Mouse (Mus musculus): ENCODE data around the gene C2cd4d. TPM values are rescaled to one million over a fixed set of nuclear protein-coding genes. Genes with fewer than 3 reads are reported as not detected.

Gene C2cd4d
- polyA plus RNA-seq (2016; fragmentation: Nextera tagmentation; extraction: Ambion mirVana) = 0.17 and 0.21 TPM in 2 replicates

DNA sequence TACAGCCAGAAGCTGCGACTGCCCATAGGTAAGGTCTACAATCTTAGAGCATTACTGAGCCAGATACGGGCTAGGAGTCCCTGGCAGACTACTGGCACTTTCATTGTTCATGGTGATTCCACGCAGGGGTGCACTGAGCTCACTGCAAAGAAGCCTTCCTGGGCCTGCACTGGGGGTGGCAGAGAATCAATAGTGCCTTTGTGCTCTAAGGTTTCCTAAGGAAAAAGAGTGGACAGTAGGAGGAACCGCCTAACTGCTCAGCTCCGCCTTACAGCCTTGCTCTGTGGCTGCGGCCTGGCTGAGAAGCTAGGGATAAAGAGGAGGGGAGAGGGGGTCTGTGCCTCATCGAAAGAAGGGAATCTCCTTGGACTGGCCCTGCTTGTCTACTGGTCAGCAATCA is at the start of gene C2cd4d:
Gene C2cd4d (plus strand): TSS at position 301 of the 400 bp plus-strand sequence.
- WGBS (ENCODE audit: insufficient replicate concordance) = 55% methylated on average over 7 of the region's 7 CpGs
- H3K4me3 ChIP-seq = peak within 1 kb of the TSS; percentile 46; the same call in 1 of the 2 replicates
- H3K27me3 ChIP-seq (replicated peaks) = peaks cover 74% of the 10 kb centered on the region
- H3K4me2 ChIP-seq = peak within 1 kb of the TSS; percentile 67
- no peaks in the 10 kb centered on the region for H3K9me3 ChIP-seq (replicated peaks)
- H3K27ac ChIP-seq = no peak within 1 kb of the TSS
- no peaks in the 10 kb centered on the region for H3K36me3 ChIP-seq
- 0 out of 2 replicates have a peak within 1 kb of the TSS, but pooled peaks have one; percentile 37 for H3K9ac ChIP-seq
- ATAC-seq = no peak
- H3K4me1 ChIP-seq = 0 out of 2 replicates have a peak, but pooled peaks cover 6% of the 10 kb centered on the region

DNA sequence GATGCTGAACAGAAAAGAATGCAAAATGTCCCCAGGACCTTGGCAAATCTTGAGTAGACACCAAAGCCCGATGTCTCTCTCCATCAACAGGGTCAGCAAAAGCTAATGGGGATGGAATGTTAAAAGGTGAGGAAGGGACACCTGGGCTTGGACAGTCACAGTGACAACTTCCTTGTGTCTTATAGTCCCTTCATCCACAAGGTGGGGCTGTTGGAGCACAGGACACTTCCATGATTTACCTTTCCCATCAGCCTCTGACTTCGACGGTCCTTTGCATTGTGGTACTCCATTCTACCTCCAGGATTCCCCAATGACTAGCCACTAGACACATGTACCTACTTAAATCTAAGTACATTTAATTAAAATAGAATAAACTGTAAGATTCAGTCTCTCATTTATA is 33.6 kb upstream of the C2cd4d start:
- Histone ChIP-seq H3K4me3 (no peak overlapping the region), H3K27me3 (replicated peaks) (no peaks in the 10 kb centered on the region), H3K27ac (no peak overlapping the region), H3K9me3 (replicated peaks) (no peaks in the 10 kb centered on the region), H3K4me2 (no peak overlapping the region), H3K9ac (no peak overlapping the region), H3K36me3 (peaks cover 4% of the 10 kb centered on the region; the same call in 1 of the 2 replicates), H3K4me1 (no peaks in the 10 kb centered on the region)
- WGBS (ENCODE audit: insufficient replicate concordance) = 62% methylated on average over 3 of the region's 3 CpGs
- no peak for ATAC-seq

DNA sequence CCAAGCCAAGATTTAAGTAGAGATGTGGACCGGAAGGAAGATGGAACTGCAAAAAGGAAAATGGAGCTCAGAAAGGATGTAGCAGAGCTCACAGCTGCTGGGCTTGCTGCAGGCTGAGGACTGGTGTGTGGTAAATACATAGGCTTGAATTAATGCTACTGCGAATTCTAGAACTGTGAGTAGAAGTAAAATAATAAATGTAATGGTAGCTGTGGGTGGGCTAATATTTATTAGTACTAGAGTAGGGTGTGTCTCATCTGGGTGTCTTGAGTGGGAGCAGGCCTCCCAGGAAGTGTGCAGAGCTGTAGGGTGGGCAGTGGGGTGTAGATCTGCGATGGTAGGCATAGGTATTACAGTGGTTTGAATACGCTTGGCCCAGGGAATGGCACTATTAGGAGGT is 27.8 kb upstream of the C2cd4d start:
- 73% methylated on average over 4 of the region's 4 CpGs for WGBS (ENCODE audit: insufficient replicate concordance)
- Histone ChIP-seq H3K27ac (no peak overlapping the region), H3K4me3 (no peak overlapping the region), H3K4me1 (no peaks in the 10 kb centered on the region), H3K27me3 (replicated peaks) (no peaks in the 10 kb centered on the region), H3K9ac (no peak overlapping the region), H3K9me3 (replicated peaks) (no peaks in the 10 kb centered on the region), H3K36me3 (peaks cover 4% of the 10 kb centered on the region; the same call in 1 of the 2 replicates), H3K4me2 (no peak overlapping the region)
- no peak for ATAC-seq

DNA sequence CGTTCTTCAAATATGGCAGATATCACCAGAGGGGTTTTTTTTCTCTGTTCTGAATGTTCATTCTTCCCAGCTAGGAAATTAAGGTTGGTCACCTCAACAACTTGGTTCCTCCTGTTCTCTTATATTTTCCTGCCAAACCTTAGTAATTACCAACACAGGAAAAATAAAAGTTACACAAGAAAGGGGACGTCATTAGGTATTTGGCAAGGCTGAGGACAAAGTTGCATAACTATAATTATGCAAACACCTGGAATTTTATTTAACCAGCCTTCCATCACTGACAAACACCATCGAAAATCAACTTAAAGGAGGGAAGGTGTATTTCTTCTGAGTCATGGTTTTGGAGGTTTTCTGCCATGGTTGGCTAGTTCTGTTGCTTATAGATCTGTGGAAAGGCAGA is 23.7 kb upstream of the C2cd4d start:
- H3K4me3 ChIP-seq = no peak overlapping the region
- H3K9ac ChIP-seq = no peak overlapping the region
- no peak for ATAC-seq
- 63% methylated on average over 3 of the region's 3 CpGs for WGBS (ENCODE audit: insufficient replicate concordance)
- no peak overlapping the region for H3K4me2 ChIP-seq
- H3K4me1 ChIP-seq = no peaks in the 10 kb centered on the region
- H3K27me3 ChIP-seq (replicated peaks) = no peaks in the 10 kb centered on the region
- H3K27ac ChIP-seq = no peak overlapping the region
- no peaks in the 10 kb centered on the region for H3K36me3 ChIP-seq
- no peaks in the 10 kb centered on the region for H3K9me3 ChIP-seq (replicated peaks)

DNA sequence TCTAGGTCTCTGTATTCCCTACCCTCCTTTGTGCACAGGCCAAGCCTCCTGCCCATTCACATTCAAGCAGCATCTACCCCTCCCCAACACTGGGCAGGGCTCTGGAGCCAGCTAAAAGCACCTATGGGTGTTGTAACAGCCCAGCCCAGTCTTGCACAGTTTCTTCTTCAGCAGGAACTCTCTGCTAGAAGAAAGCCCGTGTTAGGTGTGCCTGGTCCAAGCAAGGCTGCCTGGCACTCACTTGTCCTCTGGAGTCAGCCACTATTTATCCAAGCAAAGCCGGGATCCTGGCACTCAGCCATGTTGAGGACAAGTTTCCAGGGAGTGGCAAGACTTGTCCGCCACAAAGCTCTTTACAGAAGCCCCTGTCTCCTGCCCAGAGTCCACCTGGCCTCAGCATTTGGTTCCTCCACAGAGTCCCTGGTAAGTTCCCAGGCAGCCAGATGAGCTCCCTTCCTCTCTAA is 20.2 kb upstream of the C2cd4d start, which contains the start of gene Them5:
Gene Them5 (plus strand): TSS at position 141 of the 464 bp plus-strand sequence.
- Histone ChIP-seq H3K4me2 (no peak within 1 kb of the TSS), H3K27me3 (replicated peaks) (no peaks in the 10 kb centered on the region; the same call in 1 of the 2 replicates), H3K4me3 (no peak within 1 kb of the TSS), H3K9ac (no peak within 1 kb of the TSS), H3K27ac (no peak within 1 kb of the TSS), H3K9me3 (replicated peaks) (no peaks in the 10 kb centered on the region), H3K36me3 (no peaks in the 10 kb centered on the region), H3K4me1 (no peaks in the 10 kb centered on the region)
- ATAC-seq = no peak
- WGBS (ENCODE audit: insufficient replicate concordance) = 36% methylated on average over 3 of the region's 3 CpGs

DNA sequence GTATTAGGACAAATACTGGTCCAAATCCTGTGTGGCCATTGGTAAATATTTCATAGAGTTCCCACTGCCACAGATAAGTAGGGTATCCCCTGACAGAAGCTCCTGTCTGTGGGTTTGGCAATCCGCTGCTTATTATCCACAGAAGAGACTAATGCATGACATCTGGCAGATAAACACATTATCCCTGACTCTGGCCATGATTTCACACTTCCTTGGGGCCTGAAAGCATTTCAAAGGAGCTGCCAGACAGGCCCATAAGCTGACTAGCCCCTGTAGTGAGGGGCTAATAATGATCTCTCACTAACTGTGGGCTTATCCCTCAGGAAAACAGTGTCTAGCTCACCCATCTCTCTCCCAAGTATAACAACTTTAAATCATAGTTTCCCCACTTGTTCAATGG is 19.7 kb upstream of the C2cd4d start:
- 55% methylated on average over 1 of the region's 1 CpGs for WGBS (ENCODE audit: insufficient replicate concordance)
- no peak overlapping the region for H3K27ac ChIP-seq

DNA sequence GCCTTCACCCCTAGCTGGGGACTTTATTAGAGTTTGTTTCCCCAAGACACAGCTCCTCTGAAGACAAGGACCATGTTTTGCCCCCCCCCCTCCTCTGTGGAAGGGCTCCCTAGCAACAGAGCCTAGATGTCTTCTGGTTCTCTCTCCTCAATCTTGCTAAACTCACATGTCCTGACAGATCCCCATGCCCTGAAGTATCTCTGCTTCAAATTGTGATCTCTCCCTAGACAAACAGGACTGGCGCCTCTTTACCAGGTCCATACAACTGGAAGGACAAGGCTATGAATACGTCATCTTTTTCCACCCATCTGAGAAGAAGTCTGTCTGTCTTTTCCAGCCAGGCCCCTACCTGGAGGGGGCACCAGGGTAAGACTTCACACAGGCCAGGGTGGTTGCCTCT is 18.1 kb upstream of the C2cd4d start:
- Histone ChIP-seq H3K27me3 (replicated peaks) (no peaks in the 10 kb centered on the region; the same call in 1 of the 2 replicates), H3K4me3 (no peak overlapping the region), H3K4me2 (no peak overlapping the region), H3K9ac (no peak overlapping the region), H3K9me3 (replicated peaks) (no peaks in the 10 kb centered on the region), H3K4me1 (no peaks in the 10 kb centered on the region), H3K27ac (no peak overlapping the region), H3K36me3 (no peaks in the 10 kb centered on the region)
- no peak for ATAC-seq
- WGBS (ENCODE audit: insufficient replicate concordance) = 65% methylated on average over 2 of the region's 2 CpGs

More for the DNA sequence above, 19.7 kb upstream of the C2cd4d start:
- Histone ChIP-seq H3K4me1 (no peaks in the 10 kb centered on the region), H3K27me3 (replicated peaks) (no peaks in the 10 kb centered on the region; the same call in 1 of the 2 replicates), H3K9ac (no peak overlapping the region), H3K36me3 (no peaks in the 10 kb centered on the region), H3K4me3 (no peak overlapping the region), H3K4me2 (no peak overlapping the region), H3K9me3 (replicated peaks) (no peaks in the 10 kb centered on the region)
- ATAC-seq = no peak

DNA sequence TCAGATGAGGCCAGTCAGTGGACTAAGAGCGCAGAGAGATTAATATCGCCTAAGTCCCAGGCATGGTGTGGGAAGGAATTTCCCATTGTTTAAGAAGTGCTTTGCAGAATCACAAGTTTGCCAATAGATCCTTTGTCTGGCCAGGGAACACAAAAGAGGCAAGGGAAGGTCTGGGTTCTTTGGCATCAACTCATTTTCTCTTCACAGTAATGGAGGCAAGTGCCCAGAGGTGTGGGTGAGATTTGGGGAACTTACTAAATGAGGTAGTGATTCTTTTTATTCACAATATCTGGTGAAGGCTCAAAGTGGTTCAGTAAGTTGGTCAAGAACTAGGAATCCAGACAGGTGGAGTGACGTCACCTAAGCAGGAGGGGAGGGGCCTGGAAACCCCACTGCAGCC is 17.3 kb upstream of the C2cd4d start:
- no peak overlapping the region for H3K4me3 ChIP-seq
- no peaks in the 10 kb centered on the region for H3K9me3 ChIP-seq (replicated peaks)
- 49% methylated on average over 3 of the region's 3 CpGs for WGBS (ENCODE audit: insufficient replicate concordance)
- no peaks in the 10 kb centered on the region for H3K36me3 ChIP-seq
- H3K27me3 ChIP-seq (replicated peaks) = no peaks in the 10 kb centered on the region; the same call in 1 of the 2 replicates
- no peaks in the 10 kb centered on the region for H3K4me1 ChIP-seq
- H3K9ac ChIP-seq = no peak overlapping the region
- ATAC-seq = no peak
- no peak overlapping the region for H3K4me2 ChIP-seq
- H3K27ac ChIP-seq = no peak overlapping the region

DNA sequence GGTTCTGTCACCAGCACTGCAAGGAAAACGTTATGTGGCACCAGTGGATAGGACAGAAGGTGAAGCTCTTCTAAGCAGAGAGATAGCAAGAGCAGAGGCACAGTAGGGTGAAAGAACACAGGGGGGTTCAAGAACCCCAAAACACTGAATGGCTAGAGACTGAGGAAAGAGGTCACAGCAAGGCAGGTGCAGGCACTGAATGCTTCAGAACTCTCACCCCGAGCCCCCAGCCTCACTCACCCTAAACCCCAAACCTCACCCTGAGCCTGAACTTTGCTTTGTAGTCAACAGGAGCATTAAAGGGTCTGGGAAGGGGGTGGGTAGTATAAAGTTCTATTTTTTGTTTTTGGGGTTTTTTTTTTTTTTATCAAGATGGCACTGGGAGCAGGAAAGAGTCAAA is 14.1 kb upstream of the C2cd4d start:
- no peak overlapping the region for H3K4me3 ChIP-seq
- ATAC-seq = no peak
- H3K27ac ChIP-seq = no peak overlapping the region
- H3K9ac ChIP-seq = no peak overlapping the region
- H3K9me3 ChIP-seq (replicated peaks) = 0 out of 2 replicates have a peak, but pooled peaks cover 4% of the 10 kb centered on the region
- H3K36me3 ChIP-seq = no peaks in the 10 kb centered on the region
- WGBS (ENCODE audit: insufficient replicate concordance) = 37% methylated on average over 2 of the region's 2 CpGs
- no peaks in the 10 kb centered on the region for H3K4me1 ChIP-seq
- no peak overlapping the region for H3K4me2 ChIP-seq
- H3K27me3 ChIP-seq (replicated peaks) = no peaks in the 10 kb centered on the region; the same call in 1 of the 2 replicates

DNA sequence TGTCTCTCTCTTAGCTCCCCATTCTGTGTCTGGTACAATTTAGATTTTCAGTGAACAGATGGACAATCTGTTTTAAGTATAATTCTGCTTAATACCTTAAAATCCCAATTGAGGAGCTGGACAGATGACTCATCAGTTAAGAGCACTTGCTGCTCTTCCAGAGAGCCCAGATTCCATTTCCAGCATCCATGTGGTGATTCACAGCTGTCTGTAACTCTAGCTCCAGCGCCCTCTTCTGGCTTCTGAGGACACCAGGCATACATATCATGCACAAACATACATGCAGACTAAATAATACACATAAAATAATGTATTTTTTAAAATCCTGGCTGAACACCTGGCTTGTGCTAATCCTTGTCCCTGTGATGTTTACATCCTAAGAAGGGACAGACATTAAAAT is 1.4 kb upstream of the C2cd4d start:
- Histone ChIP-seq H3K27ac (no peak overlapping the region), H3K27me3 (replicated peaks) (peaks cover 65% of the 10 kb centered on the region), H3K9ac (no peak overlapping the region), H3K4me3 (no peak overlapping the region), H3K9me3 (replicated peaks) (no peaks in the 10 kb centered on the region), H3K4me2 (no peak overlapping the region), H3K36me3 (no peaks in the 10 kb centered on the region), H3K4me1 (0 out of 2 replicates have a peak, but pooled peaks cover 6% of the 10 kb centered on the region)
- no peak for ATAC-seq
- WGBS (ENCODE audit: insufficient replicate concordance) = 3% methylated on average over 1 of the region's 1 CpGs

DNA sequence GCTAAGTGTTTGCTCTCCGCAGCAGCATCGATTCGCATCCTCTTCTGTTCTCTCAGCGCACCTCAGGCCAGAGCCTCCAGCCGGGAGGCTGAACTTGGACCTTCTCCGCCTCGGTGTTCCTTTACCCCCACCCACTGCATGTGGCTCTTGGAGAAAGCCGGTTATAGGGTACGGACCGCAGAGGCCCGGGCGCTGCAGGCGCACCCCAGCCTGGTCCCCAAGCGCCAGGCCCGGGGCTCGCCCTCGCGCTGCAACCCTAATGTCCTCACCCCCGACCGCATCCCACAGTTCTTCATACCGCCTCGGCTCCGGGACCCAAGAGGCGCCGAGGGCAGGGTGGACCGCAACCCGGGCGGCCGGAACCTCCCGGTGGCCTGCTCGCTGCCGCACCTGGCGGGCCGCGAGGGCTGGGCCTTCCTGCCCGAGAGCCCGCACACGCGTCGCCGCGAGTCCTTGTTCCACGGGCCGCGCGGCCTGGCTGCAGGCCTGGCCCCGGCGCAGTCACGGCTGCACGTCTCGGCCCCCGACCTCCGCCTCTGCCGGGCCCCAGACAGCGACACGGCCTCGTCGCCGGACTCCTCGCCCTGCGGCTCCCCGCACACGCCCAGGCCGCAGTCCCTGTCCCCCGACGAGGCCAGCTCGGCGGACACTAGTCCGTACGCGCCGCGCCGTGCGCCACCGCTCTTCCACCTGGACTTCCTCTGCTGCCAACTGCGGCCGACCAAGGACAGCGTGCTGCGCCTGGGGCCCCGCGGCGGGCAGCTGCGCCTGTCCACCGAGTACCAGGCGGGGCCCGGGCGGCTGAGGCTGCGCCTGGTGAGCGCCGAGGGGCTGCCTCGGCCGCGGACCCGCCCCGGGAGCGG is 1.3 kb downstream of the C2cd4d start:
- WGBS (ENCODE audit: insufficient replicate concordance) = 5% methylated on average over 94 of the region's 97 CpGs
- no peak overlapping the region for H3K27ac ChIP-seq

DNA sequence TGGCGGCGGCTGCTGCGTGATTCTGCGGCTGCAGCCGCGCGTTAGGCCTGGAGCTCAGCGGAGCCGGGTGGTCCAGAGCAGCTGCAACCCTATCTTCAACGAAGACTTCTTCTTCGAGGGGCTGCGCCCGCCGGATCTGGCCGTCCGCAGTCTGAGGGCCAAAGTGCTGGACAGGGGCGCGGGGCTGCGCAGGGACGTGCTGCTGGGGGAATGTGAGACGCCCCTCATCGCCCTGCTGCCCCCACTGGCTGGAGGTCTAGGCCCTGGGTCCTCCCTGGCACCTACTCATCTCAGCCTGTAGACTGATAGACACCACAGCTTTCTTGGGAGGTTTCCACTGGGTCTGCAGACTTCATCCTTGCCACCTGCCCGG is 1.9 kb downstream of the C2cd4d start:
- H3K9ac ChIP-seq = peak overlapping the region; percentile 37
- no peak overlapping the region for H3K27ac ChIP-seq
- peaks cover 73% of the 10 kb centered on the region for H3K27me3 ChIP-seq (replicated peaks)
- H3K4me3 ChIP-seq = peak overlapping the region; percentile 46
- no peaks in the 10 kb centered on the region for H3K36me3 ChIP-seq
- WGBS (ENCODE audit: insufficient replicate concordance) = 6% methylated on average over 23 of the region's 23 CpGs
- no peaks in the 10 kb centered on the region for H3K9me3 ChIP-seq (replicated peaks)
- ATAC-seq = no peak
- peak overlapping the region; percentile 67 for H3K4me2 ChIP-seq
- H3K4me1 ChIP-seq = 0 out of 2 replicates have a peak, but pooled peaks cover 6% of the 10 kb centered on the region

More for the DNA sequence above, 1.3 kb downstream of the C2cd4d start:
- Histone ChIP-seq H3K9me3 (replicated peaks) (no peaks in the 10 kb centered on the region), H3K36me3 (no peaks in the 10 kb centered on the region), H3K9ac (peak overlapping the region; percentile 37), H3K4me3 (peak overlapping the region; percentile 46), H3K4me2 (peak overlapping the region; percentile 67), H3K4me1 (0 out of 2 replicates have a peak, but pooled peaks cover 6% of the 10 kb centered on the region), H3K27me3 (replicated peaks) (peaks cover 74% of the 10 kb centered on the region)
- no peak for ATAC-seq
